ENCODE assay signal across 27 mouse cellular contexts in genomic region chr15:18904131-18904530, GRCm38 (mm10).
"Had no signal": no experiment of that assay in that cellular context is flagged by ENCODE, and none has a peak within 500 bp of the region (broad histone marks: within the 10 kb centered on the region; RNA-seq: fewer than 3 reads in every experiment).

No protein-coding gene starts in this region.

- H3K27me3 ChIP-seq: heart, embryonic 12.5 days; hindbrain, embryonic 12.5 days; intestine, embryonic 15.5 days; limb, embryonic 12.5 days; liver, embryonic 13.5 days; liver, embryonic 15.5 days had no signal

- H3K9ac ChIP-seq: heart, embryonic 12.5 days; hindbrain, embryonic 12.5 days; hindbrain, embryonic 14.5 days; intestine, embryonic 15.5 days; limb, embryonic 12.5 days; liver, embryonic 13.5 days; liver, embryonic 15.5 days; liver, postnatal 0 days had no signal

- DNase-seq: heart, adult 18-20 months; heart, postnatal 10 days; heart, postnatal 4 days; kidney, adult 18-20 months; kidney, adult 8-10 months; kidney, postnatal 10 days; kidney, postnatal 25 days; kidney, postnatal 4 days; liver; liver, embryonic 13.5 days; liver, postnatal 0 days; lung, adult 2 months had no signal

- H3K4me2 ChIP-seq: heart, embryonic 12.5 days; hindbrain, embryonic 12.5 days; hindbrain, embryonic 14.5 days; intestine, embryonic 15.5 days; limb, embryonic 12.5 days; liver, embryonic 11.5 days; liver, embryonic 13.5 days; liver, embryonic 15.5 days had no signal

- H3K9me3 ChIP-seq: heart, embryonic 10.5 days; heart, embryonic 12.5 days; hindbrain, embryonic 10.5 days; hindbrain, embryonic 12.5 days; intestine, embryonic 15.5 days; limb, embryonic 10.5 days; limb, embryonic 12.5 days; liver, embryonic 13.5 days; liver, embryonic 15.5 days had no signal

- H3K36me3 ChIP-seq: heart, embryonic 10.5 days; heart, embryonic 12.5 days; hindbrain, embryonic 10.5 days; hindbrain, embryonic 12.5 days; intestine, embryonic 15.5 days; limb, embryonic 10.5 days; limb, embryonic 12.5 days; liver, embryonic 13.5 days; liver, embryonic 15.5 days had no signal

- ATAC-seq: hindbrain, embryonic 16.5 days; inflammation-experienced regulatory T-cells, adult 6 months; intestine, embryonic 15.5 days; intestine, postnatal 0 days; liver, postnatal 0 days had no signal

- H3K27ac ChIP-seq: heart, embryonic 10.5 days; hindbrain, embryonic 10.5 days; hindbrain, embryonic 12.5 days; hindbrain, embryonic 14.5 days; intestine, embryonic 15.5 days; layer of hippocampus, adult 2 months; left cerebral cortex, adult 2 months; limb, embryonic 10.5 days; limb, embryonic 12.5 days; liver, embryonic 13.5 days; liver, embryonic 15.5 days had no signal

- H3K4me3 ChIP-seq: heart, embryonic 10.5 days; heart, embryonic 12.5 days; hindbrain, embryonic 10.5 days; hindbrain, embryonic 12.5 days; intestine, embryonic 15.5 days; layer of hippocampus, adult 2 months; left cerebral cortex, adult 2 months; limb, embryonic 10.5 days; limb, embryonic 12.5 days; liver, embryonic 13.5 days; liver, embryonic 15.5 days had no signal

- H3K4me1 ChIP-seq: heart, embryonic 10.5 days; heart, embryonic 12.5 days; hindbrain, embryonic 10.5 days; hindbrain, embryonic 12.5 days; intestine, embryonic 15.5 days; limb, embryonic 10.5 days; limb, embryonic 12.5 days; liver, embryonic 13.5 days; liver, embryonic 15.5 days had no signal
